Mouse (Mus musculus): ENCODE data around the gene Zxdc. TPM values are rescaled to one million over a fixed set of nuclear protein-coding genes. Genes with fewer than 3 reads are reported as not detected.

The Zxdc gene
- total and polyA plus RNA-seq, 3 experiments: 8.6 to 10.7 TPM; not detected in 1

DNA sequence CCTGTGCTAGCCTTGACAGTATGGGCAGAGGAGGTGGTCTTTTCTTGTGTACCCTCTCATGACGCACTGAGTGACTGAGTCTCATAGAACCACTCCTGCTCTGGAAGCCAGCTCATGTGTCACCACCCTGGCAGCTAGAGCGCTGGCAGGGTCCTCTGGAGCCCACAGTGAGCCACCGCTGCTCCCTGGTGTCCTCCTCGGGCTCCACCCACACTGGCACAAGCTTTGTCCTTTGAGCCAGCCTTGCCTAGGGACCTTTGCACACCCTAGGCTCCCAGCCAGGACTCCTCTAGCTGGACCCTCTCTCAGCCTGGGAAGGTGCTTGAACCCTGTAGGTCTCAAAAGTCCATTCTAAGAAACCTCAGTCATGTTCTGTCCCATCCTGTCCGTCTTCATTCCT, 81.4 kb downstream of the Zxdc start:
- TF ChIP-seq CTCF (IDR thresholded peaks at IDR 0.05 in 2 of 3, conservative IDR thresholded peaks at IDR 0.05 in 1 of 3; ENCODE audit: control insufficient read depth in 1 of 3, insufficient read depth in 1 of 3, low read depth in 2 of 3, low read length in 3 of 3, poor library complexity in 1 of 3, severe bottlenecking in 1 of 3): no peak
- TF ChIP-seq MXI1 (IDR thresholded peaks at IDR 0.05; ENCODE audit: low read depth, low read length): no peak
- TF ChIP-seq MYC (IDR thresholded peaks at IDR 0.05; ENCODE audit: low read depth, low read length): no peak
- no peak for TF ChIP-seq ZNF384 (IDR thresholded peaks at IDR 0.05; ENCODE audit: low read depth, low read length)
- TF ChIP-seq UBTF (IDR thresholded peaks at IDR 0.05; ENCODE audit: borderline replicate concordance, insufficient read depth, low read depth, low read length): no peak
- TF ChIP-seq TBP (IDR thresholded peaks at IDR 0.05; ENCODE audit: low read depth, low read length): no peak
- TF ChIP-seq POLR2AphosphoS2 (IDR thresholded peaks at IDR 0.05; ENCODE audit: low read length): no peak
- no peak for TF ChIP-seq SIN3A (IDR thresholded peaks at IDR 0.05; ENCODE audit: low read length)
- peaks cover 1 to 2% of the 10 kb centered on the region in 2 experiments; a peak in 2 of 4 replicates for H3K27me3 ChIP-seq (ENCODE audit: control insufficient read depth in 1 of 2, insufficient read depth in 2 of 2, low read length in 2 of 2)

DNA sequence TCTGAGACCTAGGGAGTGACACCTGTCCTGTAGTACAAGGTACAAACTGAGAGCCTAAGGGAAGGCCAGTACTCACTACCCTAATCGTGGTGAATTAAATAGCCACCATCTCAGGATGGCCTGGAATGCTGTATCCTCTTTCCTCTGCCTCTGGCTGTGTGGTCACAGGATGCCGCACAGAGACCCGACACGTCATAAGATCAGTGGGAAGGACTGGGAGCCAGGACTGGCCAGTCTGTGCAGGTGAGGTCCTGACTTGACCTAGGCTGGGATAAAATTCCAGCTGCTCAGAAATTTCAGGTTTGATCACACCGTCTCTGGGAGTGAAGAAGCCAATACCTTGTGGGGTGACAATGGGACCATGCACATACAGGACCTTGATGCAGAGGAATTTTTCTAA, 82.2 kb downstream of the Zxdc start:
- H3K4me1 ChIP-seq (ENCODE audit: control insufficient read depth in 1 of 2, insufficient read depth in 2 of 2, low read length in 2 of 2): no peaks in the 10 kb centered on the region
- H3K9ac ChIP-seq (ENCODE audit: control insufficient read depth, low read depth, low read length, poor library complexity, severe bottlenecking): no peak overlapping the region
- peaks cover 2% of the 10 kb centered on the region in 2 experiments; a peak in 2 of 4 replicates for H3K27me3 ChIP-seq (ENCODE audit: control insufficient read depth in 1 of 2, insufficient read depth in 2 of 2, low read length in 2 of 2)

More for the DNA sequence above, 81.4 kb downstream of the Zxdc start:
- Histone ChIP-seq H3K4me3 (ENCODE audit: control insufficient read depth in 1 of 2, insufficient read depth in 1 of 2, low read depth in 2 of 2, low read length in 2 of 2) (no peak overlapping the region), H3K79me2 (ENCODE audit: control insufficient read depth, insufficient read depth, low read length, poor library complexity) (no peaks in the 10 kb centered on the region), H3K4me1 (ENCODE audit: control insufficient read depth in 1 of 2, insufficient read depth in 2 of 2, low read length in 2 of 2) (no peaks in the 10 kb centered on the region), H3K27ac (ENCODE audit: control insufficient read depth, low read depth, low read length) (no peak overlapping the region), H3K9me3 (replicated peaks; ENCODE audit: insufficient read depth, low read length) (no peaks in the 10 kb centered on the region), H3K9ac (ENCODE audit: control insufficient read depth, low read depth, low read length, poor library complexity, severe bottlenecking) (no peak overlapping the region), H3K36me3 (ENCODE audit: control insufficient read depth in 1 of 2, insufficient read depth in 2 of 2, low read length in 2 of 2) (no peaks in the 10 kb centered on the region)
- no peak for DNase-seq (ENCODE audit: low read depth, low spot score)

DNA sequence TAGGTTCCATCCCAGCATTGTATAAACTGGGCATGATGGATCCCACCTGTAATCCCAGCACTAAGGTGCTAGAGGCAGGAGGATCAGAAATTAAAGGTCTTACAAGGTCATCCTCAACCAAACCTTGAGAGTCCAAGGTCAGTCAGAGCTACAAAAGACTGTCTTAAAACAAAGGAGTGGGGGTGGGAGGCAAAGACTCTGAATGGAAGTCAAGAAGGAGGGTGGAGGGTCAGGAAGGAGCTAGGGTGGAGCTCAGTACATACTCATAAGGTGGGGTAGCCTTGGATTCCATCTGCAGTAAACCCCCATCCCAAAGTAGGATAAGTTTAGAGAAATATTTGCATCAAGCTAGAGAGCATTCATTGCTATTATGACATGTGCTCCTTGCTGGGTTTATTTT, 83.3 kb downstream of the Zxdc start:
- no peak for DNase-seq (ENCODE audit: low read depth, low spot score)
- H3K4me1 ChIP-seq (ENCODE audit: control insufficient read depth in 1 of 2, insufficient read depth in 2 of 2, low read length in 2 of 2): no peaks in the 10 kb centered on the region
- no peak overlapping the region for H3K27ac ChIP-seq (ENCODE audit: control insufficient read depth, low read depth, low read length)
- H3K27me3 ChIP-seq (ENCODE audit: control insufficient read depth in 1 of 2, insufficient read depth in 2 of 2, low read length in 2 of 2): peaks cover 2 to 3% of the 10 kb centered on the region in 2 experiments; a peak in 2 of 4 replicates
- no peak overlapping the region for H3K4me3 ChIP-seq (ENCODE audit: control insufficient read depth in 1 of 2, insufficient read depth in 1 of 2, low read depth in 2 of 2, low read length in 2 of 2)
- no peaks in the 10 kb centered on the region for H3K79me2 ChIP-seq (ENCODE audit: control insufficient read depth, insufficient read depth, low read length, poor library complexity)
- TF ChIP-seq ETS1 (IDR thresholded peaks at IDR 0.05; ENCODE audit: low read depth, low read length) (no peak), RAD21 (IDR thresholded peaks at IDR 0.05; ENCODE audit: low read depth, low read length) (no peak), TBP (IDR thresholded peaks at IDR 0.05; ENCODE audit: low read depth, low read length) (no peak), SIN3A (IDR thresholded peaks at IDR 0.05; ENCODE audit: low read length) (no peak), MEF2A (IDR thresholded peaks at IDR 0.05; ENCODE audit: extremely low read depth, insufficient replicate concordance, low read depth, low read length, poor library complexity, severe bottlenecking) (no peak), POLR2AphosphoS2 (IDR thresholded peaks at IDR 0.05; ENCODE audit: low read length) (no peak), MAX (IDR thresholded peaks at IDR 0.05; ENCODE audit: low read length) (no peak)
- no peak overlapping the region for H3K9ac ChIP-seq (ENCODE audit: control insufficient read depth, low read depth, low read length, poor library complexity, severe bottlenecking)
- H3K36me3 ChIP-seq (ENCODE audit: control insufficient read depth in 1 of 2, insufficient read depth in 2 of 2, low read length in 2 of 2): no peaks in the 10 kb centered on the region
- H3K9me3 ChIP-seq (replicated peaks; ENCODE audit: insufficient read depth, low read length): no peaks in the 10 kb centered on the region

More for the DNA sequence above, 82.2 kb downstream of the Zxdc start:
- Histone ChIP-seq H3K79me2 (ENCODE audit: control insufficient read depth, insufficient read depth, low read length, poor library complexity) (no peaks in the 10 kb centered on the region), H3K36me3 (ENCODE audit: control insufficient read depth in 1 of 2, insufficient read depth in 2 of 2, low read length in 2 of 2) (no peaks in the 10 kb centered on the region), H3K27ac (ENCODE audit: control insufficient read depth, low read depth, low read length) (no peak overlapping the region), H3K9me3 (replicated peaks; ENCODE audit: insufficient read depth, low read length) (no peaks in the 10 kb centered on the region), H3K4me3 (ENCODE audit: control insufficient read depth in 1 of 2, insufficient read depth in 1 of 2, low read depth in 2 of 2, low read length in 2 of 2) (no peak overlapping the region)
- DNase-seq (ENCODE audit: low read depth, low spot score): no peak
- no peak for TF ChIP-seq MYC (IDR thresholded peaks at IDR 0.05; ENCODE audit: low read depth, low read length)
- TF ChIP-seq EP300 (IDR thresholded peaks at IDR 0.05; ENCODE audit: low read depth in 1 of 2, low read length in 2 of 2): no peak
- TF ChIP-seq CTCF (IDR thresholded peaks at IDR 0.05 in 2 of 3, conservative IDR thresholded peaks at IDR 0.05 in 1 of 3; ENCODE audit: control insufficient read depth in 1 of 3, insufficient read depth in 1 of 3, low read depth in 2 of 3, low read length in 3 of 3, poor library complexity in 1 of 3, severe bottlenecking in 1 of 3): no peak

Other genes starting within 250 kb of the Zxdc start
- not detected in 2 replicates for gene Vmn1r51, start 246.9 kb upstream of the Zxdc start, total RNA-seq (2012; rRNA removed)
- gene Vmn1r51, start 246.9 kb upstream of the Zxdc start, polyA plus RNA-seq (2012; ENCODE audit: insufficient read depth in 1 of 2, insufficient read length in 2 of 2, low read depth in 1 of 2, low replicate concordance in 2 of 2, missing spikeins in 1 of 2): not detected
- gene Vmn1r52, start 194.7 kb upstream of the Zxdc start, total RNA-seq (2012; rRNA removed): not detected in 2 replicates
- not detected for gene Vmn1r52, start 194.7 kb upstream of the Zxdc start, polyA plus RNA-seq (2012; ENCODE audit: insufficient read depth in 1 of 2, insufficient read length in 2 of 2, low read depth in 1 of 2, low replicate concordance in 2 of 2, missing spikeins in 1 of 2)
- not detected in 2 replicates for gene V1ra8, start 166.7 kb upstream of the Zxdc start, total RNA-seq (2012; rRNA removed)
- not detected for gene V1ra8, start 166.7 kb upstream of the Zxdc start, polyA plus RNA-seq (2012; ENCODE audit: insufficient read depth in 1 of 2, insufficient read length in 2 of 2, low read depth in 1 of 2, low replicate concordance in 2 of 2, missing spikeins in 1 of 2)
- gene Vmn1r53, start 145.1 kb upstream of the Zxdc start, total RNA-seq (2012; rRNA removed): not detected in 2 replicates
- gene Vmn1r53, start 145.1 kb upstream of the Zxdc start, polyA plus RNA-seq (2012; ENCODE audit: insufficient read depth in 1 of 2, insufficient read length in 2 of 2, low read depth in 1 of 2, low replicate concordance in 2 of 2, missing spikeins in 1 of 2): not detected
- gene Vmn1r54, start 123.2 kb upstream of the Zxdc start, total RNA-seq (2012; rRNA removed): not detected in 2 replicates
- not detected for gene Vmn1r54, start 123.2 kb upstream of the Zxdc start, polyA plus RNA-seq (2012; ENCODE audit: insufficient read depth in 1 of 2, insufficient read length in 2 of 2, low read depth in 1 of 2, low replicate concordance in 2 of 2, missing spikeins in 1 of 2)
- gene BC048671, start 68.3 kb upstream of the Zxdc start, total RNA-seq (2012; rRNA removed): not detected in 2 replicates
- not detected for gene BC048671, start 68.3 kb upstream of the Zxdc start, polyA plus RNA-seq (2012; ENCODE audit: insufficient read depth in 1 of 2, insufficient read length in 2 of 2, low read depth in 1 of 2, low replicate concordance in 2 of 2, missing spikeins in 1 of 2)
- gene Chst13, start 44.3 kb upstream of the Zxdc start, total RNA-seq (2012; rRNA removed): not detected in 2 replicates
- gene Chst13, start 44.3 kb upstream of the Zxdc start, polyA plus RNA-seq (2012; ENCODE audit: insufficient read depth in 1 of 2, insufficient read length in 2 of 2, low read depth in 1 of 2, low replicate concordance in 2 of 2, missing spikeins in 1 of 2): not detected
- gene Uroc1, start 36.2 kb upstream of the Zxdc start, total RNA-seq (2012; rRNA removed): not detected in 2 replicates
- gene Uroc1, start 36.2 kb upstream of the Zxdc start, polyA plus RNA-seq (2012; ENCODE audit: insufficient read depth in 1 of 2, insufficient read length in 2 of 2, low read depth in 1 of 2, low replicate concordance in 2 of 2, missing spikeins in 1 of 2): not detected
- gene Cfap100, start 59.3 kb downstream of the Zxdc start, total RNA-seq (2012; rRNA removed): not detected in 2 replicates
- under 1 TPM in 1 of 2 experiments, not detected in 1; 0.19 TPM for gene Cfap100, start 59.3 kb downstream of the Zxdc start, polyA plus RNA-seq (2012; ENCODE audit: insufficient read depth in 1 of 2, insufficient read length in 2 of 2, low read depth in 1 of 2, low replicate concordance in 2 of 2, missing spikeins in 1 of 2)
- gene Klf15, start 93.1 kb downstream of the Zxdc start, total RNA-seq (2012; rRNA removed): not detected in 2 replicates
- not detected for gene Klf15, start 93.1 kb downstream of the Zxdc start, polyA plus RNA-seq (2012; ENCODE audit: insufficient read depth in 1 of 2, insufficient read length in 2 of 2, low read depth in 1 of 2, low replicate concordance in 2 of 2, missing spikeins in 1 of 2)
- gene Aldh1l1, start 116.9 kb downstream of the Zxdc start, total RNA-seq (2012; rRNA removed): 0.04 TPM in 1 of 2 replicates, not detected in the other
- gene Aldh1l1, start 116.9 kb downstream of the Zxdc start, polyA plus RNA-seq (2012; ENCODE audit: insufficient read depth in 1 of 2, insufficient read length in 2 of 2, low read depth in 1 of 2, low replicate concordance in 2 of 2, missing spikeins in 1 of 2): under 1 TPM in 1 of 2 experiments, not detected in 1; 0.14 TPM
- 54.7 and 65.8 TPM in 2 replicates for gene Slc41a3, start 235.2 kb downstream of the Zxdc start, total RNA-seq (2012; rRNA removed)
- gene Slc41a3, start 235.2 kb downstream of the Zxdc start, polyA plus RNA-seq (2012; ENCODE audit: insufficient read depth in 1 of 2, insufficient read length in 2 of 2, low read depth in 1 of 2, low replicate concordance in 2 of 2, missing spikeins in 1 of 2): 10 to 100 TPM in 1 of 2 experiments, not detected in 1; 70.4 TPM

All from MEL (cell line).